Mouse (Mus musculus): Measurements from ENCODE around the gene Atad5.

GRCm38 (mm10) chr11:80043419-80043817 lies 45.8 kb upstream of the Atad5 start:
- no peak for TF ChIP-seq CTCF (IDR thresholded peaks at IDR 0.05; ENCODE audit: control insufficient read depth, insufficient read depth, low read length)
- TF ChIP-seq POLR2A (IDR thresholded peaks at IDR 0.05; ENCODE audit: borderline replicate concordance, control insufficient read depth, low read depth, low read length), result no peak

All from bone marrow, adult 2 months (tissue).